Mouse (Mus musculus): ENCODE measurements around the gene Cwc15. TPM values are rescaled to one million over a fixed set of nuclear protein-coding genes. Genes with fewer than 3 reads are reported as not detected.

Gene Cwc15
- total RNA-seq, 2 experiments from 2014 or later: 70.8 to 76.6 TPM

GRCm38 (mm10) chr9:14544034-14544757, 43.8 kb downstream of the Cwc15 start:
- intact Hi-C loops (cut with DNase I): no loop called here

GRCm38 (mm10) chr9:14547584-14548365, 47.4 kb downstream of the Cwc15 start:
- intact Hi-C loops (cut with DNase I): no loop called here
- DNase-seq (ENCODE audit: extremely low spot score in 1 of 2, low spot score in 2 of 2): peak in 1 of 2 experiments; percentile 30

More at GRCm38 (mm10) chr9:14544034-14544757, 43.8 kb downstream of the Cwc15 start:
- DNase-seq (ENCODE audit: extremely low spot score in 1 of 2, low spot score in 2 of 2): no peak

- no peak for DNase-seq (ENCODE audit: extremely low spot score in 1 of 2, low spot score in 2 of 2)
- intact Hi-C loops (cut with DNase I): no loop called here
These were observed 47.9 kb downstream of the Cwc15 start for GRCm38 (mm10) chr9:14548366-14548761.

- DNase-seq (ENCODE audit: extremely low spot score in 1 of 2, low spot score in 2 of 2): no peak
- intact Hi-C loops (cut with DNase I): no loop called here
These were observed 57.9 kb downstream of the Cwc15 start for GRCm38 (mm10) chr9:14558332-14558731.

GRCm38 (mm10) chr9:14559430-14559829, 59.0 kb downstream of the Cwc15 start:
- peak in 1 of 2 experiments; percentile 13 for DNase-seq (ENCODE audit: extremely low spot score in 1 of 2, low spot score in 2 of 2)
- intact Hi-C loops (cut with DNase I): no loop called here

GRCm38 (mm10) chr9:14559996-14560395, 59.6 kb downstream of the Cwc15 start:
- no peak for DNase-seq (ENCODE audit: extremely low spot score in 1 of 2, low spot score in 2 of 2)
- intact Hi-C loops (cut with DNase I): no loop called here

Other genes starting within 250 kb of the Cwc15 start
- gene Sesn3, start 225.6 kb upstream of the Cwc15 start, total RNA-seq (2021): 10 to 100 TPM; 90.4 to 95.2 TPM
- 10 to 100 TPM; 48.5 to 50.7 TPM for gene Endod1, start 119.1 kb upstream of the Cwc15 start, total RNA-seq (2021)
- 1 to 10 TPM; 1.6 to 2.6 TPM for gene Kdm4d, start 135 bp upstream of the Cwc15 start, total RNA-seq (2021)
- gene Amotl1, start 144.4 kb downstream of the Cwc15 start, total RNA-seq (2021): 10 to 100 TPM; 12.9 to 13.9 TPM
- under 1 TPM in 1 of 2 experiments, not detected in 1; 0.10 TPM for gene Piwil4, start 240.1 kb downstream of the Cwc15 start, total RNA-seq (2021)